Mouse (Mus musculus) G1E (cell line): ENCODE data around the gene Itpk1. TPM values are rescaled to one million over a fixed set of nuclear protein-coding genes. Genes with fewer than 3 reads are reported as not detected.

Experiments
- ATAC-seq: 2 replicates; pipeline ENCODE4 v1.8.0; 2016; ENCODE audit warnings: mild to moderate bottlenecking; ENCODE audit not compliant: insufficient number of reproducible peaks, poor library complexity, low FRiP score, severe bottlenecking; ENCODE audit errors: extremely low read depth
- DNase-seq: peaks from one replicate; pipeline ENCODE4 v3.0.0; 2012; ENCODE audit warnings: low spot score
- H3K27me3 ChIP-seq: 2 replicates; pipeline ENCODE4 v1.6.1; 2012; ENCODE audit warnings: mild to moderate bottlenecking, low read length, inconsistent platforms; ENCODE audit not compliant: insufficient read depth
- H3K36me3 ChIP-seq: replicated peaks from 2 replicates; pipeline ENCODE3; 2012; ENCODE audit warnings: mild to moderate bottlenecking, inconsistent platforms
- H3K4me1 ChIP-seq: 2 replicates; pipeline ENCODE4 v1.6.1; 2012; ENCODE audit warnings: low read depth, low read length, inconsistent platforms, mixed read lengths; ENCODE audit not compliant: insufficient read depth
- H3K4me3 ChIP-seq: 2 replicates; pipeline ENCODE4 v1.5.1; 2012; ENCODE audit warnings: low read depth, mild to moderate bottlenecking, inconsistent platforms, low read length, moderate library complexity, mixed read lengths
- H3K9me3 ChIP-seq: replicated peaks from 2 replicates; pipeline ENCODE4 v1.6.1; 2012; ENCODE audit warnings: inconsistent platforms
- CTCF ChIP-seq: IDR thresholded peaks from 2 replicates; pipeline ENCODE4 v1.5.1; 2012; ENCODE audit warnings: low read depth, low read length, inconsistent platforms, mixed read lengths
- GATA1 ChIP-seq: IDR thresholded peaks from 2 replicates; pipeline ENCODE4 v1.6.1; 2012; ENCODE audit warnings: borderline replicate concordance, low read length, inconsistent platforms, mixed read lengths
- GATA2 ChIP-seq: IDR thresholded peaks from 2 replicates; pipeline ENCODE4 v1.6.1; 2012; ENCODE audit warnings: low read depth, low read length, inconsistent platforms, borderline replicate concordance
- POLR2AphosphoS5 ChIP-seq: IDR thresholded peaks from 2 replicates; pipeline ENCODE4 v1.6.1; 2012; ENCODE audit warnings: low read depth, low read length, inconsistent platforms; ENCODE audit not compliant: insufficient replicate concordance
- TAL1 ChIP-seq: conservative IDR thresholded peaks from 2 replicates; pipeline ENCODE4 v1.6.1; 2012; ENCODE audit warnings: low read depth, low read length, inconsistent platforms, mixed read lengths
- polyA plus RNA-seq: library from polyadenylated mRNA; stranded (reverse); fragments of >175 nt; gene quantifications from 2 replicates; pipeline ENCODE4 v1.2.3, GENCODE M21; 2012
- total RNA-seq, 2 experiments: library from RNA; stranded (forward) in 1 of 2; stranded (reverse) in 1 of 2; fragments of 200-1000 nt in 1 of 2; fragments of >200 nt in 1 of 2; fragmentation: Nextera tagmentation in 1 of 2; gene quantifications; 2 replicates each; pipeline ENCODE4 v1.2.3; 2014 to 2017

The Itpk1 gene
- total RNA-seq (2014; fragmentation: Nextera tagmentation) (2.5 and 4.4 TPM in 2 replicates), total RNA-seq (2017) (2.7 and 3.0 TPM in 2 replicates), polyA plus RNA-seq (4.6 and 6.4 TPM in 2 replicates)

DNA sequence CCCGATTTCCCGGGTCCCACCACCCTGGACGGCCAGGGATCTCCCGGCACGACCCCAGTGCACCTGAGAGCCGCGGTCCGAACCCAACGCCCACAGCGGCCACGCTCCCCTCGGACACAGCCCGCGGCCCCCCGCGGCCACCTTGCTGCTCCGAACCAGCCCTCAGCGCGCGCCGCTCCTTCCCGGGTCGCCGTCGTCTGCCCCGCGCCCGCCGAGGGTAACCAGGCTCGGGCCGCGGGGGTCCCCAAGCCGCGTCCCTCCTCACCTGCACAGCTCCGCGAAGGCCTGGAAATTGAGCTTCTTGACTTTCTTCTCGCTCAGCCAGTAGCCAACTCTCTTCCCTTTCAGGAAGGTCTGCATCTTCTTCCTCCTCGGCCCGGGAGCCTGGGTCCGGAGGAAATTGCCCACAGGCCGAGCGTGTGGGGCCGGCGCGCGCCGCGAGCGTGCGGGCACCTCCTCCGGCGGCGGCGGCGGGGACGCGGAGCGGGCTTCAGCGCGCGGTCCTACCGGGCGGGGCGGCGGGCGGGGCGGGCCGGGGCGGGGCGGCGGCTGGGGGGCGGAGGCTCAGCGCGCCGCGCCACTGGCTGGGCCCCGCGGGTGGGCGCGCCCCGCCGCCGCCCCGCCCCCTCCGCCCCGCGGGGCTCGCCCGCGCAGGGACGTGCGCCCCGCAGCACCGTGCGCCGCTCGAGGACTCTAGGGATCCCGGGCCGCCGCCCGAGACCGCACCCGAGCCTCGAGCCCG, at the start of gene Itpk1:
Gene Itpk1 (minus strand): TSS at position 474 of the 742 bp plus-strand sequence.
- Histone ChIP-seq H3K9me3 (no peaks in the 10 kb centered on the region), H3K4me1 (peaks cover 44% of the 10 kb centered on the region), H3K4me3 (peak within 1 kb of the TSS; percentile 80), H3K36me3 (no peaks in the 10 kb centered on the region), H3K27me3 (peaks cover 42% of the 10 kb centered on the region)
- DNase-seq, result peak; percentile 77
- ATAC-seq, result peak; percentile 16; the same call in 1 of the 2 replicates
- no peak for TF ChIP-seq POLR2AphosphoS5
- no peak for TF ChIP-seq GATA1
- TF ChIP-seq TAL1, result no peak
- TF ChIP-seq GATA2, result no peak
- TF ChIP-seq CTCF, result no peak

GRCm38 (mm10) chr12:102748256-102748655, 43.5 kb upstream of the Itpk1 start:
- Histone ChIP-seq H3K36me3 (peaks cover 66% of the 10 kb centered on the region), H3K4me1 (peaks cover 44% of the 10 kb centered on the region), H3K9me3 (no peaks in the 10 kb centered on the region), H3K27me3 (no peaks in the 10 kb centered on the region), H3K4me3 (no peak overlapping the region)
- ATAC-seq (no peak), DNase-seq (no peak)
- TF ChIP-seq CTCF, result no peak
- TF ChIP-seq GATA1, result no peak
- no peak for TF ChIP-seq POLR2AphosphoS5
- no peak for TF ChIP-seq GATA2
- TF ChIP-seq TAL1, result no peak

- peak; percentile 57 for DNase-seq
- Histone ChIP-seq H3K4me3 (peak overlapping the region; percentile 78; the same call in 1 of the 2 replicates), H3K9me3 (no peaks in the 10 kb centered on the region), H3K27me3 (no peaks in the 10 kb centered on the region), H3K4me1 (peaks cover 56% of the 10 kb centered on the region), H3K36me3 (peaks cover 72% of the 10 kb centered on the region)
- peak; percentile 67 for ATAC-seq
- TF ChIP-seq CTCF, result no peak
- TF ChIP-seq GATA1, result no peak
- no peak for TF ChIP-seq TAL1
- no peak for TF ChIP-seq POLR2AphosphoS5
- TF ChIP-seq GATA2, result no peak
These were observed 40.1 kb upstream of the Itpk1 start for GRCm38 (mm10) chr12:102744839-102745238.

DNA sequence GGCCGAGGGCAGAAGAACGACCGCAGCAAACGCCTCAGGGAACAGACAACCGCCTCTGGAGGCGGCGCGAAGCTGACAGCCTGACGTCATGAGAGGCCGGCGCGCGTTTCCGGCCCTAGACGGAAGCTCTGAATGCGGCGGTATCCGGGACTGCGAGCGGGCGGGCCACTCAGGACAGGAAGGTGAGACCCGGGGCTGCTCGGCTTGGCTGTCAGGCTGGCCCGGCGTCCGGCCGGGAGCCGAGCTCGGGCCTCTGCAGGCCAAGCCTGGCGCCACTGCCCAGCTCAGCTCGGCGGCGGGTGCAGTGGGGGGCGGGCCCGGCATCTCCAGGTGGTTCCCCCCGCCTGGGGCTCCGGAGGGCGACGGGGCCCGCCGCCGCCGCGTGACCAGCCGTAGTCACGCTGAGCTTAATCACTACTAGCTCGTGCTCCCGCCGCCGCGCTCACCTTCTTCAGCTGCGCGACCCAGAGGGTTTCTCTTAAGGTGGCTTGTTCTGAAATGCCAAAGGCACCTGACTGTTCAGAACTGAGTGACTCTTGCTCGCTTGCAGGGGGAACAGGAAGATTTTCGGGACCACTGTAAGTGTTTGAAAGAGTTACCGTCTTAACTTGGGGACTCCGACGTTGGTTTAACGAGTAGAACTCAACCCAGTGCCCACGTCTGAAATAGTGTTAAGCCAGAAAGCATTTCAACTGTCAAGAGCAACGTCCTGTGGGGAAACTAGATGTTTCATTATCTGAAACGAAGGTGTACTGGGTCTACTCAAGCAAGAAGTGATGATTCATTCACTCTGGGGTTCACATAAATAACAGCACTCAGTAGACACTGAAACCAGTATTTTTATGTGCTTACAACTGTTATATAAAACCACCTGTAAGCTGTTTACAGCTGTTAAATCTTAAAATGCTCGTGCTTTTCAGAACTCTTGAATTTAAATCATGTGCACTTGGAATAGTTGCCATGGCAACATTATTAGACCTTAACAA, 39.2 kb upstream of the Itpk1 start, which contains the start of the genes Moap1 and Tmem251:
Gene Moap1 (minus strand): TSS at position 73 of the 986 bp plus-strand sequence.
Gene Tmem251 (plus strand): TSS at position 174 of the 986 bp plus-strand sequence.
- DNase-seq, result peak; percentile 99
- Histone ChIP-seq H3K9me3 (no peaks in the 10 kb centered on the region), H3K36me3 (peaks cover 70% of the 10 kb centered on the region), H3K4me1 (peaks cover 51% of the 10 kb centered on the region), H3K27me3 (no peaks in the 10 kb centered on the region), H3K4me3 (peak within 1 kb of the TSS; percentile 78)
- peak; percentile 82 for ATAC-seq
- TF ChIP-seq GATA2 (no peak), GATA1 (no peak), TAL1 (no peak), POLR2AphosphoS5 (no peak), CTCF (no peak)

GRCm38 (mm10) chr12:102743036-102743588, 38.4 kb upstream of the Itpk1 start:
- ATAC-seq, result peak; percentile 9
- peaks cover 65% of the 10 kb centered on the region for H3K36me3 ChIP-seq
- peak overlapping the region; percentile 78 for H3K4me3 ChIP-seq
- H3K9me3 ChIP-seq, result no peaks in the 10 kb centered on the region
- H3K27me3 ChIP-seq, result no peaks in the 10 kb centered on the region
- H3K4me1 ChIP-seq, result peaks cover 48% of the 10 kb centered on the region
- TF ChIP-seq TAL1 (no peak), POLR2AphosphoS5 (no peak), GATA2 (no peak), CTCF (no peak), GATA1 (no peak)
- no peak for DNase-seq

DNA sequence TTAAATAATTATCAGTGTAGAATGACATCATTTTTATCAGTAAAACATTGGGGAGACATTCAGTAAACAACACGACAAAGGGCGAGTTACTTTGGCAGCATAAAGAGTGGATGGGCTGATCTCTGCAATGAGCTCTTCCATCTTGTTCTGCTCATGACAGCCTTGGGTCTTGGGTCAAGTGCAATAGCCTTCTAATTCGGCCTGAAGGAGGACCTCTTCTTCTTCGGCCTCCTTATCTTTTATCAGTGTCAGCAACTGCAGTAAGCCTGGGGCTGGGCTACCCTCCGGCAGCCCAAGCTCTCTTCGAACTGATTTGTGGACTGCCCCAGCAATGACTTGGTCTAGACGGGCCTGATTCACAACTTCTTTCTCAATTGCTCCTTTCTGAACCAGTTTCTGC, 37.3 kb upstream of the Itpk1 start:
- peaks cover 55% of the 10 kb centered on the region for H3K36me3 ChIP-seq
- ATAC-seq (no peak), DNase-seq (no peak)
- no peaks in the 10 kb centered on the region for H3K27me3 ChIP-seq
- peaks cover 43% of the 10 kb centered on the region for H3K4me1 ChIP-seq
- H3K4me3 ChIP-seq, result no peak overlapping the region
- TF ChIP-seq POLR2AphosphoS5 (no peak), GATA1 (no peak), CTCF (no peak), GATA2 (no peak), TAL1 (no peak)
- no peaks in the 10 kb centered on the region for H3K9me3 ChIP-seq
